Mouse (Mus musculus) heart, postnatal 0 days (tissue): ENCODE results near the gene Elavl3.

ENCODE experiments used
- CTCF ChIP-seq: IDR thresholded peaks from 2 replicates; pipeline ENCODE4 v1.5.1; 2016; ENCODE audit warnings: antibody characterized with exemption, control low read depth, low read depth
- EP300 ChIP-seq: IDR thresholded peaks from 2 replicates; pipeline ENCODE4 v1.6.1; 2016; ENCODE audit warnings: antibody characterized with exemption, low read depth

GRCm38 (mm10) chr9:21988421-21989101, 63.3 kb downstream of the Elavl3 start:
- TF ChIP-seq CTCF (no peak), EP300 (no peak)
